Comparison of ENCODE assay signal across 21 mouse cellular contexts in the genomic region with DNA sequence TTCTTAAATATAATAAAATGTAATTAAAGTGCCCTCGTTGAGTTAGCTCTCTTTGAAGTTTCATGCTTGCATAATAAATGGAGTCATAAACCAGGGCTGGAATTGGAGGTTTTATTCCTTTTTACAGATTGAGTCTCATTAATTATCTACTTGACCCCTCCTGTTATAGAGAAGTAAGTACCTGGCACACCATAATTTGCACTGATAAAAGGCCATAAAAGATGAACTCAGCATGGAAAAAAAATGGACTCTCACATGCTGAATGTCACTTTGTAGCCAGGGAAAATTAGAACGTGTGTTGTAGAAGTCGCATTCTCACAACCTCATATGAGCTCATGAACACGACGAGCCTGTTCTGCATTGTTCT.
"Had no signal": no experiment of that assay in that cellular context is flagged by ENCODE, and none has a peak within 500 bp of the region (broad histone marks: within the 10 kb centered on the region; RNA-seq: fewer than 3 reads in every experiment).

No protein-coding gene starts in this region.

- H3K9me3 ChIP-seq: heart, embryonic 13.5 days; heart, embryonic 15.5 days; hindbrain, embryonic 13.5 days; hindbrain, embryonic 15.5 days; limb, embryonic 13.5 days; limb, embryonic 15.5 days; liver, embryonic 12.5 days had no signal

- DNase-seq: gastrocnemius, postnatal 10 days; gastrocnemius, postnatal 25 days; kidney, adult 18-20 months; kidney, adult 8-10 months; kidney, postnatal 10 days; kidney, postnatal 25 days; kidney, postnatal 4 days; layer of hippocampus, adult 9-11 months; layer of hippocampus, postnatal 36 days had no signal

- H3K27me3 ChIP-seq: heart, embryonic 13.5 days; heart, embryonic 15.5 days; hindbrain, embryonic 13.5 days; hindbrain, embryonic 15.5 days; limb, embryonic 13.5 days; limb, embryonic 15.5 days; liver, embryonic 12.5 days had no signal

- H3K4me3 ChIP-seq: gastrocnemius, adult 2 months; heart, adult 2 months; heart, embryonic 13.5 days; heart, embryonic 15.5 days; hindbrain, embryonic 13.5 days; hindbrain, embryonic 15.5 days; limb, embryonic 13.5 days; limb, embryonic 15.5 days; liver, embryonic 12.5 days had no signal

- ATAC-seq: hindbrain, postnatal 0 days had no signal

- H3K4me2 ChIP-seq: heart, embryonic 11.5 days; heart, embryonic 13.5 days; heart, embryonic 15.5 days; hindbrain, embryonic 13.5 days; hindbrain, embryonic 15.5 days; limb, embryonic 13.5 days; limb, embryonic 15.5 days; liver, embryonic 12.5 days had no signal

- H3K9ac ChIP-seq: heart, embryonic 13.5 days; heart, embryonic 15.5 days; hindbrain, embryonic 13.5 days; hindbrain, embryonic 15.5 days; limb, embryonic 13.5 days; limb, embryonic 15.5 days; liver, embryonic 12.5 days; liver, embryonic 14.5 days had no signal

- H3K4me1 ChIP-seq: heart, embryonic 15.5 days; hindbrain, embryonic 13.5 days; hindbrain, embryonic 15.5 days; limb, embryonic 15.5 days had no signal

- H3K36me3 ChIP-seq: heart, embryonic 13.5 days; heart, embryonic 15.5 days; hindbrain, embryonic 13.5 days; hindbrain, embryonic 15.5 days; limb, embryonic 13.5 days; limb, embryonic 15.5 days; liver, embryonic 12.5 days had no signal

- H3K27ac ChIP-seq: gastrocnemius, adult 2 months; heart, adult 2 months; heart, embryonic 13.5 days; heart, embryonic 15.5 days; hindbrain, embryonic 13.5 days; hindbrain, embryonic 15.5 days; hindbrain, postnatal 0 days; limb, embryonic 13.5 days; limb, embryonic 15.5 days; liver, embryonic 12.5 days; liver, embryonic 14.5 days had no signal
